ENCODE assay signal across 8 mouse cellular contexts in the genomic region with DNA sequence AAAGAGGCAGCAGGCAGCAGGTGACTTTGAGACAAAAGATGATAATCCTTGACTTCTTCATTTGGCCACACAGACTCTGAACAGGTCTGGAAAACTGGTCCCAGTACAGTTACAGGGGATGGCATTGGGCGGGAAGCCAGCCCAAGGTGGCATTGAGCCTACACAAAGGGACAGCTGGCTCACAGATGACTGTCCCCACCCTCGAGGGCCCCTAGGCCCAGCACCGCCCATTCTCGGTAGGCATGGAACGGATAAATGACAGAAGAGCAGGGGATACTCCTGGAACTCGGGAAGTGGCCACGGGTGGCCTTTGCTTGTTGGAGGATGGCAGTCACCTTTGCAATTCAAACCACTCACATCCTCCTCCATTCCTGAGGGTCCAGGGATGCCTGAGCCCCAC. TPM values are rescaled to one million over a fixed set of nuclear protein-coding genes. Genes with fewer than 3 reads are reported as not detected.
DNase-seq lines count a peak whose midpoint lies in the region; ATAC-seq lines count a peak whose summit lies in the region.

No protein-coding gene starts in this region.

- H3K4me1 ChIP-seq in kidney, embryonic 15.5 days: peaks cover 63% of the 10 kb centered on the region
- peaks cover 54% of the 10 kb centered on the region for H3K4me1 ChIP-seq in embryonic facial prominence, embryonic 10.5 days
- H3K4me1 ChIP-seq in hindbrain, embryonic 16.5 days (ENCODE audit: control insufficient read depth, insufficient read depth, low read depth, low read length): peaks cover 36% of the 10 kb centered on the region
- peaks cover 58% of the 10 kb centered on the region for H3K4me1 ChIP-seq in neural tube, embryonic 13.5 days (replicated peaks)

- no peak for DNase-seq in kidney, postnatal 10 days
- DNase-seq in embryonic facial prominence, embryonic 10.5 days (ENCODE audit: low spot score): no peak
- DNase-seq in gastrocnemius, adult 8-10 months (ENCODE audit: low spot score in 2 of 2): no peak
- DNase-seq in layer of hippocampus, postnatal 14 days (ENCODE audit: low spot score in 2 of 2): no peak
- DNase-seq in kidney, postnatal 25 days: no peak

- H3K9me3 ChIP-seq in kidney, embryonic 15.5 days (replicated peaks): no peaks in the 10 kb centered on the region
- H3K9me3 ChIP-seq in embryonic facial prominence, embryonic 10.5 days: no peaks in the 10 kb centered on the region
- no peaks in the 10 kb centered on the region for H3K9me3 ChIP-seq in hindbrain, embryonic 16.5 days (ENCODE audit: control insufficient read depth, low read length)
- no peaks in the 10 kb centered on the region for H3K9me3 ChIP-seq in neural tube, embryonic 13.5 days

- ATAC-seq in kidney, embryonic 15.5 days (replicated peaks; ENCODE audit: low FRiP score): no peak
- peak; percentile 12; the same call in 1 of the 2 replicates for ATAC-seq in hindbrain, embryonic 16.5 days
- no peak; the same call in 1 of the 2 replicates for ATAC-seq in neural tube, embryonic 13.5 days (ENCODE audit: low read depth)

- 12% methylated on average over 7 of the region's 7 CpGs for WGBS in kidney, embryonic 15.5 days
- 20% methylated on average over 7 of the region's 7 CpGs for WGBS in embryonic facial prominence, embryonic 10.5 days
- 2% methylated on average over 7 of the region's 7 CpGs for WGBS in hindbrain, embryonic 16.5 days
- 6% methylated on average over 7 of the region's 7 CpGs for WGBS in neural tube, embryonic 13.5 days

- peak overlapping the region; percentile 88 for H3K4me2 ChIP-seq in kidney, embryonic 15.5 days
- H3K4me2 ChIP-seq in hindbrain, embryonic 16.5 days (ENCODE audit: low read length): peak overlapping the region; percentile 97
- peak overlapping the region; percentile 100 for H3K4me2 ChIP-seq in neural tube, embryonic 13.5 days

- H3K36me3 ChIP-seq in kidney, embryonic 15.5 days: peaks cover 50% of the 10 kb centered on the region
- H3K36me3 ChIP-seq in embryonic facial prominence, embryonic 10.5 days (replicated peaks): peaks cover 64% of the 10 kb centered on the region
- peaks cover 23% of the 10 kb centered on the region for H3K36me3 ChIP-seq in hindbrain, embryonic 16.5 days (ENCODE audit: control insufficient read depth, insufficient read depth, low read length)
- peaks cover 52% of the 10 kb centered on the region for H3K36me3 ChIP-seq in neural tube, embryonic 13.5 days

- H3K9ac ChIP-seq in kidney, embryonic 15.5 days: peak overlapping the region; percentile 96
- peak overlapping the region; percentile 99 for H3K9ac ChIP-seq in hindbrain, embryonic 16.5 days (ENCODE audit: low read depth, low read length)
- H3K9ac ChIP-seq in neural tube, embryonic 13.5 days: peak overlapping the region; percentile 100

- no peaks in the 10 kb centered on the region for H3K27me3 ChIP-seq in kidney, embryonic 15.5 days
- H3K27me3 ChIP-seq in embryonic facial prominence, embryonic 10.5 days (replicated peaks; ENCODE audit: low read depth, poor library complexity, severe bottlenecking): no peaks in the 10 kb centered on the region
- no peaks in the 10 kb centered on the region for H3K27me3 ChIP-seq in hindbrain, embryonic 16.5 days (replicated peaks; ENCODE audit: control insufficient read depth, insufficient read depth, low read length)
- H3K27me3 ChIP-seq in neural tube, embryonic 13.5 days: no peaks in the 10 kb centered on the region

- H3K4me3 ChIP-seq in kidney, embryonic 15.5 days (replicated peaks): peak overlapping the region; percentile 74
- H3K4me3 ChIP-seq in embryonic facial prominence, embryonic 10.5 days: peak overlapping the region; percentile 96
- peak overlapping the region; percentile 93 for H3K4me3 ChIP-seq in hindbrain, embryonic 16.5 days (ENCODE audit: low read length)
- H3K4me3 ChIP-seq in neural tube, embryonic 13.5 days: peak overlapping the region; percentile 99

- H3K27ac ChIP-seq in kidney, embryonic 15.5 days: peak overlapping the region; percentile 91
- H3K27ac ChIP-seq in embryonic facial prominence, embryonic 10.5 days (replicated peaks): peak overlapping the region; percentile 97
- peak overlapping the region; percentile 95 for H3K27ac ChIP-seq in hindbrain, embryonic 16.5 days (ENCODE audit: low read depth, low read length)
- peak overlapping the region; percentile 99 for H3K27ac ChIP-seq in neural tube, embryonic 13.5 days (replicated peaks)

RNA-seq across cellular contexts. Expression of gene Mex3d, which starts 2.1 kb away (rescaled TPM):
- polyA plus RNA-seq in kidney, embryonic 15.5 days (2015; fragmentation: Nextera tagmentation; extraction: Ambion mirVana): 7.1 and 8.4 TPM in 2 replicates
- polyA plus RNA-seq in embryonic facial prominence, embryonic 10.5 days (2016; fragmentation: Nextera tagmentation; extraction: Ambion mirVana): 6.4 and 7.1 TPM in 2 replicates
- polyA plus RNA-seq in hindbrain, embryonic 16.5 days (2015; fragmentation: Nextera tagmentation; extraction: Ambion mirVana): 9.1 and 9.2 TPM in 2 replicates
- 15.6 and 16.7 TPM in 2 replicates for polyA plus RNA-seq in neural tube, embryonic 13.5 days (2015; fragmentation: Nextera tagmentation; extraction: Ambion mirVana)
- 1 to 10 TPM; 4.2 to 6.3 (median 4.7) TPM for total RNA-seq in gastrocnemius, adult 8-10 months (2022)
- 10 to 100 TPM; 20.3 to 24.2 TPM for total RNA-seq in layer of hippocampus, postnatal 14 days (2021)

RNA-seq across cellular contexts. Expression of gene Mbd3, which starts 14.0 kb away (rescaled TPM):
- 260 and 283 TPM in 2 replicates for polyA plus RNA-seq in kidney, embryonic 15.5 days (2015; fragmentation: Nextera tagmentation; extraction: Ambion mirVana)
- polyA plus RNA-seq in embryonic facial prominence, embryonic 10.5 days (2016; fragmentation: Nextera tagmentation; extraction: Ambion mirVana): 371 and 377 TPM in 2 replicates
- 196 and 207 TPM in 2 replicates for polyA plus RNA-seq in hindbrain, embryonic 16.5 days (2015; fragmentation: Nextera tagmentation; extraction: Ambion mirVana)
- 238 and 241 TPM in 2 replicates for polyA plus RNA-seq in neural tube, embryonic 13.5 days (2015; fragmentation: Nextera tagmentation; extraction: Ambion mirVana)
- 100 to 1,000 TPM; 120 to 138 (median 131) TPM for total RNA-seq in gastrocnemius, adult 8-10 months (2022)
- total RNA-seq in layer of hippocampus, postnatal 14 days (2021): 100 to 1,000 TPM; 121 to 131 TPM

RNA-seq across cellular contexts. Expression of gene Uqcr11, which starts 21.3 kb away (rescaled TPM):
- polyA plus RNA-seq in kidney, embryonic 15.5 days (2015; fragmentation: Nextera tagmentation; extraction: Ambion mirVana): 790 and 798 TPM in 2 replicates
- 615 and 629 TPM in 2 replicates for polyA plus RNA-seq in embryonic facial prominence, embryonic 10.5 days (2016; fragmentation: Nextera tagmentation; extraction: Ambion mirVana)
- 704 and 759 TPM in 2 replicates for polyA plus RNA-seq in hindbrain, embryonic 16.5 days (2015; fragmentation: Nextera tagmentation; extraction: Ambion mirVana)
- 462 and 574 TPM in 2 replicates for polyA plus RNA-seq in neural tube, embryonic 13.5 days (2015; fragmentation: Nextera tagmentation; extraction: Ambion mirVana)
- 100 to 1,000 TPM; 691 to 868 (median 797) TPM for total RNA-seq in gastrocnemius, adult 8-10 months (2022)
- 100 to 1,000 TPM; 620 to 655 TPM for total RNA-seq in layer of hippocampus, postnatal 14 days (2021)

RNA-seq across cellular contexts. Expression of gene Plk5, which starts 29.1 kb away (rescaled TPM):
- polyA plus RNA-seq in kidney, embryonic 15.5 days (2015; fragmentation: Nextera tagmentation; extraction: Ambion mirVana): 0.67 and 0.70 TPM in 2 replicates
- polyA plus RNA-seq in embryonic facial prominence, embryonic 10.5 days (2016; fragmentation: Nextera tagmentation; extraction: Ambion mirVana): 0.37 and 0.43 TPM in 2 replicates
- 9.3 and 11.0 TPM in 2 replicates for polyA plus RNA-seq in hindbrain, embryonic 16.5 days (2015; fragmentation: Nextera tagmentation; extraction: Ambion mirVana)
- polyA plus RNA-seq in neural tube, embryonic 13.5 days (2015; fragmentation: Nextera tagmentation; extraction: Ambion mirVana): 1.0 and 1.5 TPM in 2 replicates
- total RNA-seq in gastrocnemius, adult 8-10 months (2022): under 1 TPM in 2 of 4 experiments, not detected in 2; 0.27 to 0.36 TPM
- total RNA-seq in layer of hippocampus, postnatal 14 days (2021): 1 to 10 TPM; 3.2 to 3.4 TPM

RNA-seq across cellular contexts. Expression of gene Adamtsl5, which starts 37.1 kb away (rescaled TPM):
- polyA plus RNA-seq in kidney, embryonic 15.5 days (2015; fragmentation: Nextera tagmentation; extraction: Ambion mirVana): 3.6 and 5.2 TPM in 2 replicates
- polyA plus RNA-seq in embryonic facial prominence, embryonic 10.5 days (2016; fragmentation: Nextera tagmentation; extraction: Ambion mirVana): 0.65 and 0.88 TPM in 2 replicates
- polyA plus RNA-seq in hindbrain, embryonic 16.5 days (2015; fragmentation: Nextera tagmentation; extraction: Ambion mirVana): 1.1 and 1.8 TPM in 2 replicates
- 1.6 and 1.8 TPM in 2 replicates for polyA plus RNA-seq in neural tube, embryonic 13.5 days (2015; fragmentation: Nextera tagmentation; extraction: Ambion mirVana)
- total RNA-seq in gastrocnemius, adult 8-10 months (2022): 10 to 100 TPM; 22.6 to 30.4 (median 26.9) TPM
- total RNA-seq in layer of hippocampus, postnatal 14 days (2021): 1 to 10 TPM; 2.0 to 2.8 TPM
